Mouse (Mus musculus): ENCODE results near the gene Gast.
"Not testable (repeated sequence)": the region's sequence is repeated elsewhere in the genome, so short reads cannot be mapped to it uniquely, and the experiment has no call there.

The Gast gene

GRCm38 (mm10) chr11:100320701-100321410 is 13.4 kb upstream of the Gast start:
- DNase-seq = not testable (repeated sequence)

GRCm38 (mm10) chr11:100321479-100322305 is 12.5 kb upstream of the Gast start:
- not testable (repeated sequence) for DNase-seq

GRCm38 (mm10) chr11:100322591-100323258 is 11.5 kb upstream of the Gast start:
- DNase-seq = no peak

GRCm38 (mm10) chr11:100323578-100323977 is 10.6 kb upstream of the Gast start:
- peak; percentile 74 for DNase-seq

GRCm38 (mm10) chr11:100325062-100325629 is 9.1 kb upstream of the Gast start:
- no peak for DNase-seq

- no peak for DNase-seq
Observed at GRCm38 (mm10) chr11:100327316-100327715, 6.9 kb upstream of the Gast start.

GRCm38 (mm10) chr11:100327761-100328160 is 6.4 kb upstream of the Gast start:
- DNase-seq = no peak

GRCm38 (mm10) chr11:100330235-100330634 is 4.0 kb upstream of the Gast start:
- no peak for DNase-seq

- DNase-seq = not testable (repeated sequence)
Observed at GRCm38 (mm10) chr11:100330816-100331375, 3.3 kb upstream of the Gast start.

GRCm38 (mm10) chr11:100332766-100333515 is 1.3 kb upstream of the Gast start:
- DNase-seq = no peak

- no peak for DNase-seq
Observed at GRCm38 (mm10) chr11:100335731-100336130, 1.5 kb downstream of the Gast start.

- DNase-seq = no peak
Observed at GRCm38 (mm10) chr11:100344269-100344668, 10.1 kb downstream of the Gast start.

GRCm38 (mm10) chr11:100352076-100352857 is 18.1 kb downstream of the Gast start:
- DNase-seq = peak; percentile 59

GRCm38 (mm10) chr11:100355151-100355951 is 21.1 kb downstream of the Gast start:
- DNase-seq = peak; percentile 62

- peak; percentile 84 for DNase-seq
Observed at GRCm38 (mm10) chr11:100355972-100356818, 22.0 kb downstream of the Gast start, which contains the start of gene Hap1. Gene Hap1 (minus strand): TSS chr11:100356128.

GRCm38 (mm10) chr11:100356819-100357211 is 22.6 kb downstream of the Gast start:
- no peak for DNase-seq

- no peak for DNase-seq
Observed at GRCm38 (mm10) chr11:100357408-100357807, 23.2 kb downstream of the Gast start.

- no peak for DNase-seq
Observed at GRCm38 (mm10) chr11:100360175-100360574, 26.0 kb downstream of the Gast start.

- not testable (repeated sequence) for DNase-seq
Observed at GRCm38 (mm10) chr11:100361059-100361458, 26.9 kb downstream of the Gast start.
